Mouse (Mus musculus) MEL (cell line): ENCODE measurements at regions not wholly inside any gene's neighbourhood (a gene's known extent, or its start where the extent isn't known, plus 50 kb on each side); places are given as distances from the start of the nearest gene placed in this dataset.

Experiments used
- CTCF ChIP-seq, 3 experiments: IDR thresholded peaks in 2 of 3; conservative IDR thresholded peaks in 1 of 3; 2 replicates each; pipeline ENCODE4 v1.5.1; 2011 to 2012; ENCODE audit warnings: low read length in 3 of 3, low read depth in 2 of 3, mild to moderate bottlenecking in 2 of 3, improper control_type of control experiment in 1 of 3, inconsistent platforms in 1 of 3, mixed read lengths in 1 of 3, moderate library complexity in 1 of 3; ENCODE audit not compliant: control insufficient read depth in 1 of 3, insufficient read depth in 1 of 3, poor library complexity in 1 of 3, severe bottlenecking in 1 of 3
- ELF1 ChIP-seq: IDR thresholded peaks from 2 replicates; pipeline ENCODE4 v1.6.1; 2014; ENCODE audit warnings: low read depth, mild to moderate bottlenecking, inconsistent platforms, low read length, improper control_type of control experiment, moderate library complexity
- GATA1 ChIP-seq: IDR thresholded peaks from 2 replicates; pipeline ENCODE4 v1.6.1; 2011; ENCODE audit warnings: low read depth, low read length, improper control_type of control experiment
- MAX ChIP-seq: IDR thresholded peaks from 2 replicates; pipeline ENCODE4 v1.6.1; 2011; ENCODE audit warnings: low read length, improper control_type of control experiment
- MYB ChIP-seq: IDR thresholded peaks from 2 replicates; pipeline ENCODE4 v1.6.1; 2011; ENCODE audit warnings: mild to moderate bottlenecking, low read depth, low read length, improper control_type of control experiment
- POLR2A ChIP-seq, 2 experiments: IDR thresholded peaks; 2 replicates each; pipeline ENCODE4 v1.6.1; 2011 to 2012; ENCODE audit warnings: low read length in 2 of 2, mild to moderate bottlenecking in 2 of 2, control low read depth in 1 of 2, improper control_type of control experiment in 1 of 2, low read depth in 1 of 2, moderate library complexity in 1 of 2; ENCODE audit not compliant: control insufficient read depth in 1 of 2, insufficient read depth in 1 of 2, poor library complexity in 1 of 2
- TCF12 ChIP-seq: IDR thresholded peaks from 2 replicates; pipeline ENCODE4 v1.6.1; 2014; ENCODE audit warnings: low read depth, mild to moderate bottlenecking, inconsistent platforms, low read length, improper control_type of control experiment, moderate library complexity
- USF1 ChIP-seq: IDR thresholded peaks from 2 replicates; pipeline ENCODE4 v1.6.1; 2014; ENCODE audit warnings: low read depth, mild to moderate bottlenecking, inconsistent platforms, low read length, improper control_type of control experiment, moderate library complexity

GRCm38 (mm10) chr7:129727559-129727958 is 135.9 kb downstream of the Wdr11 start:
- TF ChIP-seq POLR2A (IDR thresholded peaks at IDR 0.05; ENCODE audit: control insufficient read depth in 1 of 2, insufficient read depth in 1 of 2, low read depth in 1 of 2, low read length in 2 of 2, poor library complexity in 1 of 2) (no peak), CTCF (IDR thresholded peaks at IDR 0.05 in 2 of 3, conservative IDR thresholded peaks at IDR 0.05 in 1 of 3; ENCODE audit: control insufficient read depth in 1 of 3, insufficient read depth in 1 of 3, low read depth in 2 of 3, low read length in 3 of 3, poor library complexity in 1 of 3, severe bottlenecking in 1 of 3) (no peak), GATA1 (no peak), TCF12 (no peak), MYB (no peak), ELF1 (no peak), USF1 (no peak), MAX (no peak)
